Comparison of ENCODE assay signal across 9 mouse cellular contexts in the genomic region with DNA sequence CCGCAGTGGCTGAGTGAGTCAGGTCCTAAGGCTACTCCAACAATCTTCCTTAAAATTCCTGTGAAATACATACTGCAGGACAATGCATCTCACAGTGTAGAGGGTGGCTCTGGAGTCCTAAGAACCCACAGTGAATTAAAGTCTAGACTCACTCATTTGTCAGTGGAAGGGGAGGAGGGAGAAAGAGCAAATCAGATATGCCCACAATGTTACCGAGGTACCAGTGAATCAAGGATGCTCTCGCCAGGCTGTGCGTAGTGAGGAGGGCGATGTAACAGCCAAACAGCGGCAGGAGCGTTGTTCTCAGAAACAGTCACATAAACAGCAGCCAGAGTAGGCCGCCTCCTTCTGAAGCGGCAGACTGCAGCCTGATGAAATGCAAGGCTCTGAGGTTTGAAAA.
A peak's percentile ranks its signal among the peaks of the same experiment; 100 is the strongest.
DNase-seq lines count a peak whose midpoint lies in the region; ATAC-seq lines count a peak whose summit lies in the region.
"Had no signal": no experiment of that assay in that cellular context is flagged by ENCODE, and none has a peak within 500 bp of the region (broad histone marks: within the 10 kb centered on the region; RNA-seq: fewer than 3 reads in every experiment).

No protein-coding gene starts in this region.

- H3K27me3 ChIP-seq in kidney, embryonic 14.5 days (ENCODE audit: control insufficient read depth, insufficient read depth, low read length) = no peaks in the 10 kb centered on the region

- H3K9me3 ChIP-seq in kidney, embryonic 14.5 days (ENCODE audit: control insufficient read depth, low read length) = no peaks in the 10 kb centered on the region

- whole genome bisulfite sequencing in kidney, embryonic 14.5 days = 50% methylated on average over 9 of the region's 9 CpGs

- H3K4me2 ChIP-seq in kidney, embryonic 14.5 days (replicated peaks; ENCODE audit: low read depth, low read length) = no peak overlapping the region

- no peaks in the 10 kb centered on the region for H3K36me3 ChIP-seq in kidney, embryonic 14.5 days (ENCODE audit: control insufficient read depth, insufficient read depth, low read length)

- no peaks in the 10 kb centered on the region for H3K4me1 ChIP-seq in kidney, embryonic 14.5 days (ENCODE audit: control insufficient read depth, insufficient read depth, low read length)

- DNase-seq in layer of hippocampus, adult 11-12 months (ENCODE audit: low spot score) = peak; percentile 43
- DNase-seq in layer of hippocampus, adult 9-10 months (ENCODE audit: low spot score) = no peak
- peak; percentile 59 to 74 for DNase-seq in frontal cortex, adult 2 months (ENCODE audit: extremely low spot score in 1 of 2, low spot score in 1 of 2)
- DNase-seq in left cerebral cortex, postnatal 14 days (ENCODE audit: low spot score in 2 of 2) = peak; percentile 58 to 88
- DNase-seq in right cerebral cortex, postnatal 14 days = peak; percentile 47
- no peak for DNase-seq in kidney, postnatal 14 days
- DNase-seq in urinary bladder, postnatal 14 days (ENCODE audit: low spot score) = no peak

- no peak overlapping the region for H3K4me3 ChIP-seq in kidney, embryonic 14.5 days (ENCODE audit: low read length)
- H3K4me3 ChIP-seq: myocyte had no signal

- H3K27ac ChIP-seq in kidney, embryonic 14.5 days (ENCODE audit: low read depth, low read length) = no peak overlapping the region

- H3K9ac ChIP-seq in kidney, embryonic 14.5 days (ENCODE audit: low read depth, low read length) = no peak overlapping the region

- intact Hi-C loops in left cerebral cortex, postnatal 14 days (cut with DNase I) = no loop called here

- no peak for ATAC-seq in kidney, embryonic 14.5 days (ENCODE audit: low FRiP score, low TSS enrichment)

Comparison
In these comparisons a context has a peak if more than half of its experiments do, and no peak if none do; other contexts are left out.
1. DNase-seq: peak in layer of hippocampus, adult 11-12 months (single experiment), frontal cortex, adult 2 months (2 of 2), left cerebral cortex, postnatal 14 days (2 of 2) and right cerebral cortex, postnatal 14 days (single experiment); none in layer of hippocampus, adult 9-10 months (single experiment), kidney, postnatal 14 days (single experiment) and urinary bladder, postnatal 14 days (single experiment).